Mouse (Mus musculus) embryonic stem cell, embryonic (primary cell): ENCODE results near the gene Ltb4r2.

Experiments used
- CTCF ChIA-PET, 4 experiments: fragments of 300-600 bp in 2 of 4; fragments of 350-600 bp in 2 of 4; sonication (Branson Sonifier 250); formaldehyde crosslinking; loops; one replicate each; lab custom pipeline; 2022; ENCODE audit warnings: inconsistent platforms in 2 of 4; lab: Charles Lee
- POLR2A ChIA-PET, 4 experiments: fragments of 300-600 bp in 2 of 4; fragments of 350-600 bp in 2 of 4; sonication (Branson Sonifier 250); formaldehyde crosslinking; loops; one replicate each; lab custom pipeline; 2022; ENCODE audit warnings: antibody characterized with exemption in 4 of 4, inconsistent platforms in 1 of 4; lab: Charles Lee

Gene Ltb4r2

GRCm38 (mm10) chr14:55761163-55761562 lies at the start of gene Ltb4r2:
Ltb4r2 (plus strand) TSS chr14:55761428.
- CTCF ChIA-PET: interaction anchor here (0.6 to 2.7 kb wide), 42 partner anchors 9 to 497 kb away, joined by 3 to 15 read pairs (median 4); partner anchors contain the start of genes Tinf2 (in 3 of the 4), A730061H03Rik (in 1 of the 4), Cbln3 (in 1 of the 4) and Dcaf11 (in 1 of the 4)
- POLR2A ChIA-PET: interaction anchor here (0.6 to 4.0 kb wide), 34 partner anchors 8 to 384 kb away, joined by 3 to 20 read pairs (median 4); partner anchors contain the start of genes Tinf2 (in 3 of the 4), A730061H03Rik (in 2 of the 4), Gmpr2 (in 2 of the 4) and Nedd8 (in 2 of the 4)

DNA sequence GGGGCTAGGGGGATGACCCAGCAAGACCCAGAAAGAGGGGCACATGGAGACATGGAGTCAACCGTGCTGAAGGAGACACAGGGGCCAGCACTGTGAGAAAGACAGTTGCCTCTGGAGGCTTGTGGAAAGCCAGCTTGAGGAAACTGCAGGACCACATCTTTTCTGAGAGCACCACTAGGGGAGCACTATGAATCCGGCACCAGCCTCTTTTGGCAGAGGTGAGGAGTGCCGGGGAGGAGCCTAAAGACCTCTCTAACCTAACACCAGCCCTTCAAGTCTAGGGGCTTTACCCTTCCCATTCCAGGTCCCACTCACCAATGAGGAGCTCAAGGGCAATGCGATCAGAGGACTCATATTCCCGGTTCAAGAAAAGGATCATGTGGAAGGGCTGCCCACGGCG lies 49.4 kb upstream of the Ltb4r2 start:
- POLR2A ChIA-PET: interaction anchor here (0.7 to 15.0 kb wide), 30 partner anchors 7 to 171 kb away, joined by 3 to 268 read pairs (median 4); partner anchors contain the start of genes Nedd8 (in 3 of the 4), Rabggta (in 3 of the 4), Gmpr2 (in 2 of the 4) and Mdp1 (in 2 of the 4)
- CTCF ChIA-PET: interaction anchor here (0.5 to 3.3 kb wide), 11 partner anchors 9 to 233 kb away, joined by 3 to 21 read pairs (median 3); partner anchors contain the start of genes Rabggta (in 2 of the 4), A730061H03Rik (in 1 of the 4), Dcaf11 (in 1 of the 4) and Dhrs4 (in 1 of the 4)

- POLR2A ChIA-PET: interaction anchor here (0.6 to 15.0 kb wide), 23 partner anchors 6 to 156 kb away, joined by 3 to 268 read pairs (median 4); partner anchors contain the start of genes Rabggta (in 4 of the 4), Gmpr2 (in 2 of the 4), Nedd8 (in 2 of the 4) and Psme2 (in 2 of the 4)
These were observed 48.1 kb upstream of the Ltb4r2 start for GRCm38 (mm10) chr14:55713007-55713728.

GRCm38 (mm10) chr14:55713729-55714122 lies 47.5 kb upstream of the Ltb4r2 start, which contains the start of gene Tgm1:
Tgm1 (minus strand) TSS chr14:55713926.
- POLR2A ChIA-PET: interaction anchor here (0.6 to 15.0 kb wide), 23 partner anchors 5 to 245 kb away, joined by 3 to 268 read pairs (median 4); partner anchors contain the start of genes Rabggta (in 4 of the 4), Gmpr2 (in 2 of the 4), Nedd8 (in 2 of the 4) and Dhrs1 (in 1 of the 4)
- CTCF ChIA-PET: interaction anchor here in 3 of 4 experiments (0.6 to 3.3 kb wide), 5 partner anchors 8 to 212 kb away, joined by 3 to 21 read pairs (median 3); partner anchors contain the start of genes Psme2 (in 1 of the 3) and Rabggta (in 1 of the 3)

More at GRCm38 (mm10) chr14:55713007-55713728, 48.1 kb upstream of the Ltb4r2 start:
- CTCF ChIA-PET: interaction anchor here in 3 of 4 experiments (0.6 to 3.3 kb wide), 3 partner anchors 8 to 122 kb away, joined by 4 to 21 read pairs (median 9); partner anchors contain the start of genes Psme2 (in 1 of the 3) and Rabggta (in 1 of the 3)

DNA sequence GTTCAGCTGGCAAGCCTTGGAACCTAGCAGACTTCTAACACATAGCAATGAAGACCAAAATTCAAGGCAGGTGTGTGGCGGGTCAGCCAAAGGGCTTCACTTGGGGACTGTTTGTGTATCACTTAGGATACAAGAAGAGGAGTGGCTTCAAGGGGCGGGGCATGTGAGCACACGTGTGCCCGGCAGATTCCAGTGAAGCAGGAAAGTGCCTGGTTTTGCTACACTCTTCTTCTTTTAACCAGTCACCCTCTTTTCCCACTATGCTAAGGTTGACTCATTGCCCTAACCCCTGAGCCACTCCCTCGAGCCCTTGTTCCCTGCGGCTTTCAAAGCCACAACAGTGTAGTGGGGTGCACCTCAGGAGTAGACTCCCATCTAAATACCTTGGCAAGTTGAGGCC lies 46.3 kb upstream of the Ltb4r2 start:
- CTCF ChIA-PET: interaction anchor here in 3 of 4 experiments (0.7 to 1.0 kb wide), 3 partner anchors 28 to 107 kb away, joined by 3 to 5 read pairs (median 4); no protein-coding TSS in a partner anchor
- POLR2A ChIA-PET: interaction anchor here in 2 of 4 experiments (0.6 to 12.1 kb wide), 8 partner anchors 8 to 810 kb away, joined by 3 to 268 read pairs (median 4); partner anchors contain the start of genes Gmpr2 (in 1 of the 2), Nedd8 (in 1 of the 2), Tgm1 (in 1 of the 2) and Tinf2 (in 1 of the 2)

DNA sequence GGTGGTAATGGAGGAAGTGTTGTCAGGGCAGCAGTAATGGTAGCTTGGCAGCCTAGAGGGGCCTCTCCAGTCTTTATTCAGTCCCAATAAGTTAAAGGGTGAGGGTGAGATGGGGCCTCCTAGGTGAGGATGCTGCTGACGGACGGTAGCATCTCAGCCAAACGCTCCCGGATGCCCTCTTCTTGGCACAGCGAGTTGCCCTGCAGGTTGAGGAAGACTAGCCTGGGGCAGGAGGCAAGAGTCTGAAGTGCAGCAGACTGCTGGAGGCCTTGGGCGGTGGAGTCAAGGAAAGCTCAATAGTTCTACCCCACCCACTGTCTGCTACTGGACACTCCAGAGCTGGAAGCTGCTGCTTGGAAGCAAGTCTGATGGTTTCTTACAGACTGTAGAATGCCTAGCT lies 45.0 kb upstream of the Ltb4r2 start:
- POLR2A ChIA-PET: interaction anchor here in 2 of 4 experiments (1.0 to 12.1 kb wide), 4 partner anchors 10 to 45 kb away, joined by 3 to 268 read pairs (median 4); partner anchors contain the start of genes Gmpr2 (in 1 of the 2), Nedd8 (in 1 of the 2) and Tgm1 (in 1 of the 2)
- CTCF ChIA-PET: no interaction called here

DNA sequence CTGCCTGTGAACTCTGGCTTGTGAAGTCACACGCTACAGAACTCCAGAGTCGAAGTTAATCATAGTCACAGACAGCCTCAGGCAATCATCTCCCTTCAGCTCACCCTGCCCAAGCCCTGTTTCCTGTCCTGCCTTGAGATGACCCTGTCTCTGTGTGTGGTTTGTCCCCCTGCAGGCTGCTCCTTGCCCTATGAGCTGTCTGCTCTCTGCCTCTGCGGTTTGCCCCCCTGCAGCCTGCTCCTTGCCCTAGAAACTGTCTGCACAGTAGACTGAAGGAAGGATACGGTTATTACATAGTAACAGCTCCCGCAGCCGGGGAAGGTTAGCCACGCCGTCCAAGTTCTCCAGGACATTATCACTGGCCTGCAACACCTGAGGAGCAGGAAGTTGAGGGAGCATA lies 44.3 kb upstream of the Ltb4r2 start:
- POLR2A ChIA-PET: interaction anchor here in 2 of 4 experiments (1.0 to 12.1 kb wide), 3 partner anchors 10 to 45 kb away, joined by 4 to 268 read pairs (median 5); partner anchors contain the start of genes Gmpr2 (in 1 of the 2), Nedd8 (in 1 of the 2) and Tgm1 (in 1 of the 2)
- CTCF ChIA-PET: no interaction called here

DNA sequence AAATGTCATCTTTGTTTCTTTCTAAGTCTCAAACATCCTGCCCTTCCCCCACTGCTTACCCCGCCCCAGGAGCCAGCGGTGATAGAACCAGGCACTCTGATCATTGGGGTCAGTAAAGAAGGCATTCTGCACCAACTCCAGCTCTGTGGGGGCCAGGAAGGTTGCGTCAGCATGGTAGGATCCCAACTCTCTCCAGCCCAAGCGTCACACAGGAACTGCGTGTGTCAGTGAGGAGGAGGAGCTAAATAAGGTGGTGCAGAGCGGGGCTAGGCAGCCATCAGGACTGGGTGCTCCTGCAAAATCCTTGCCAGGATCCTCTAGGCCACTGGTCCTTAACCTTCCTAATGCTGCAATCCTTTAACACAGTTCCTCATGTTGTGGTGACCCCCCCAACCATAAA lies 41.5 kb upstream of the Ltb4r2 start:
- POLR2A ChIA-PET: interaction anchor here (0.5 to 12.1 kb wide), 35 partner anchors 10 to 241 kb away, joined by 3 to 268 read pairs (median 5); partner anchors contain the start of genes Gmpr2 (in 3 of the 4), Nedd8 (in 3 of the 4), Psme2 (in 2 of the 4) and Rnf31 (in 2 of the 4)
- CTCF ChIA-PET: interaction anchor here in 3 of 4 experiments (0.6 to 1.7 kb wide), 5 partner anchors 16 to 121 kb away, joined by 3 to 4 read pairs (median 4); partner anchors contain the start of genes Dhrs1 (in 1 of the 3), Mdp1 (in 1 of the 3) and Nop9 (in 1 of the 3)

- ChIA-PET CTCF (interaction anchor here (0.5 to 2.2 kb wide), 16 partner anchors 9 to 796 kb away, joined by 3 to 21 read pairs (median 5); partner anchors contain the start of genes Dhrs1 (in 1 of the 4), Dhrs4 (in 1 of the 4), Gmpr2 (in 1 of the 4) and Ltb4r2 (in 1 of the 4)), POLR2A (interaction anchor here (0.6 to 12.1 kb wide), 57 partner anchors 9 to 808 kb away, joined by 3 to 268 read pairs (median 5); partner anchors contain the start of genes A730061H03Rik (in 3 of the 4), Gmpr2 (in 3 of the 4), Nedd8 (in 3 of the 4) and Ltb4r2 (in 2 of the 4))
These were observed 40.6 kb upstream of the Ltb4r2 start for GRCm38 (mm10) chr14:55720666-55721065.

GRCm38 (mm10) chr14:55721076-55721475 lies 40.2 kb upstream of the Ltb4r2 start:
- ChIA-PET CTCF (interaction anchor here (0.5 to 2.2 kb wide), 32 partner anchors 9 to 796 kb away, joined by 3 to 21 read pairs (median 4); partner anchors contain the start of genes Mdp1 (in 3 of the 4), A730061H03Rik (in 2 of the 4), Dcaf11 (in 1 of the 4) and Dhrs1 (in 1 of the 4)), POLR2A (interaction anchor here (0.6 to 12.1 kb wide), 95 partner anchors 8 to 808 kb away, joined by 3 to 268 read pairs (median 4); partner anchors contain the start of genes A730061H03Rik (in 4 of the 4), Gmpr2 (in 3 of the 4), Nedd8 (in 3 of the 4) and Tgm1 (in 3 of the 4))

DNA sequence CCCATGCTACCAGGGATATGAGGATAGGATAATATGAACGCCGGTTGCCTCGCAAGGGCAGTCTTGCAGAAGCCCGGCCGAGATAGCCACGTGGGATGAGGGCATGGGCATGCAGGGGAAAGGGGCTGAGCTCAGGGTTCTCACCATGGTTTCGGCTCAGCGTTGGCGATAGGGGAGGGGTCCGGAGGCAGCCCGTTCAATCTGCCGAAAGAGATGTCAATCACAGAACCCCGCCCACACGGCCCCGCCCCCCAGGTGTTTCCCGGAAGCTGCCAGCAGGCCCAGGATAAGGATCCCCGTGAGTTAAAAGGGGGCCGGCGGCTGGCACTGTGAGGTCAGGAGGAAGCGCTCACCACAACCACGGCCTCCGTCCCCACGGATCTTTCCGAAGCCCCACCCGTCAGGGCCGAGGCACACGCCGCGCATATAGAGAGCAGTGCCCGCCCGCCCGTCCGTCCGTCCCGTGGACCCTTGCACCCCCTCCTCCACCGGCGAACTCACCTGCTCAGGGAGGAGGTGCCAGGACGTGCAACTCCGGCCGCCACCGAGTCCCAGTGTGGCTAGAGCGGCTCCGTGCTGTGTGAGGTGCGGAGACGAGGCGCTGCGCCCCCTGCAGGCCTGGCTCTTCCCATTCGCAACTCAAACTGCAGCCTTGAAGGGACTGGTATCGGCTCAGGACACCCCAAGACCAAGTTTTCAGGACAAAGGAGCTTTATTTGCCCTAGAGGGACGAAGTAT lies 39.4 kb upstream of the Ltb4r2 start, which contains the start of gene Rabggta:
TSS of gene Rabggta (minus strand) at position 564 of the 738 bp plus-strand sequence.
- POLR2A ChIA-PET: interaction anchor here (0.6 to 12.1 kb wide), 104 partner anchors 8 to 1790 kb away, joined by 3 to 268 read pairs (median 4); partner anchors contain the start of genes Tgm1 (in 4 of the 4), A730061H03Rik (in 3 of the 4), Gmpr2 (in 3 of the 4) and Nedd8 (in 3 of the 4)
- CTCF ChIA-PET: interaction anchor here (0.6 to 2.2 kb wide), 35 partner anchors 8 to 574 kb away, joined by 3 to 21 read pairs (median 4); partner anchors contain the start of genes Mdp1 (in 4 of the 4), A730061H03Rik (in 2 of the 4), Dcaf11 (in 1 of the 4) and Dhrs1 (in 1 of the 4)

DNA sequence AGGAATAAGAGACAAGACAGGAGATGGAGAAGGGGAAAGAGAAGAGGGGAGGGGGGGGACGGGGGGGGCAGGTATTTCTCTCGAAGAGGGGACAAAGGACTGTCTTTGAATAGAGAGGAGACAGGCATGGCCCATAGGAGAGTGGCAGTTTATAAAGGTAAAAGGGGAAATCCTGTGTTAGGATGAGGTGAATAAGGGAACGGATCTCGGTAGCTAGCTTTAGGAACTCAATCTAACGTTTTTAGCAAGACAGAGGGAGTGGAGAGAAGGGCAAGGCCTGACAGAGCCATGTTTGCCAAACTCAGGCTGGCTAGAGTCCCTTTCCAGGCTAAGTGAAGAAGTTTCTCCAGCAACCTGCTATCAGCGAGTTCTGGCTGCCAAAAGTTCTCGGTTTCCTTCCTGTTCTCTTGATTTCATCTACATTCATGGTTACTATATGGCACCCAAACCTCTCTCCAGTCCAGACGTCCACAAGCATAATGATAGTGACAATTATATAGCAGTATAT lies 38.7 kb upstream of the Ltb4r2 start:
- POLR2A ChIA-PET: interaction anchor here (0.6 to 12.1 kb wide), 54 partner anchors 7 to 1790 kb away, joined by 3 to 268 read pairs (median 6); partner anchors contain the start of genes Tgm1 (in 4 of the 4), Gmpr2 (in 2 of the 4), Nedd8 (in 2 of the 4) and Rec8 (in 2 of the 4)

GRCm38 (mm10) chr14:55723433-55723832 lies 37.8 kb upstream of the Ltb4r2 start:
- POLR2A ChIA-PET: interaction anchor here in 3 of 4 experiments (0.6 to 12.1 kb wide), 12 partner anchors 11 to 106 kb away, joined by 3 to 268 read pairs (median 30); partner anchors contain the start of genes Tgm1 (in 3 of the 3), Gmpr2 (in 2 of the 3), Nedd8 (in 2 of the 3) and Tinf2 (in 1 of the 3)
- CTCF ChIA-PET: interaction anchor here (0.5 to 1.6 kb wide), 12 partner anchors 13 to 169 kb away, joined by 3 to 5 read pairs (median 3); partner anchors contain the start of genes Mdp1 (in 2 of the 4), Tinf2 (in 2 of the 4) and Gm49378 (in 1 of the 4)

More for the DNA sequence above, 38.7 kb upstream of the Ltb4r2 start:
- CTCF ChIA-PET: interaction anchor here (0.5 to 2.2 kb wide), 26 partner anchors 8 to 596 kb away, joined by 3 to 21 read pairs (median 3); partner anchors contain the start of genes Mdp1 (in 3 of the 4), A730061H03Rik (in 1 of the 4), Dcaf11 (in 1 of the 4) and Dhrs1 (in 1 of the 4)

- CTCF ChIA-PET: interaction anchor here in 2 of 4 experiments (0.6 to 0.9 kb wide), 2 partner anchors 10 kb away, joined by 3 to 4 read pairs; no protein-coding TSS in a partner anchor
- POLR2A ChIA-PET: interaction anchor here in 2 of 4 experiments (0.8 to 12.1 kb wide), 10 partner anchors 10 to 64 kb away, joined by 3 to 268 read pairs (median 5); partner anchors contain the start of genes Gmpr2 (in 2 of the 2), Nedd8 (in 2 of the 2), Mdp1 (in 1 of the 2) and Tgm1 (in 1 of the 2)
These were observed 36.8 kb upstream of the Ltb4r2 start for GRCm38 (mm10) chr14:55724411-55724871.
